Mouse (Mus musculus): ENCODE measurements around the gene Gen1. TPM values are rescaled to one million over a fixed set of nuclear protein-coding genes. Genes with fewer than 3 reads are reported as not detected.
A peak's percentile ranks its signal among the peaks of the same experiment; 100 is the strongest.

Gene Gen1
- polyA plus RNA-seq, 1 experiment, result 0.19 TPM

- Histone ChIP-seq H3K27ac (ENCODE audit: insufficient read depth, low read depth, low read length) (no peak overlapping the region), H3K36me3 (ENCODE audit: control insufficient read depth, insufficient read depth, low read length) (peaks cover 10% of the 10 kb centered on the region; the same call in 1 of the 2 replicates), H3K4me1 (ENCODE audit: control insufficient read depth, insufficient read depth, low read length) (no peaks in the 10 kb centered on the region), H3K4me3 (ENCODE audit: insufficient read depth, low read depth, low read length) (no peak overlapping the region), H3K27me3 (replicated peaks; ENCODE audit: control insufficient read depth, insufficient read depth, low read length) (no peaks in the 10 kb centered on the region)
- TF ChIP-seq POLR2A (IDR thresholded peaks at IDR 0.05; ENCODE audit: low read depth, low read length) (no peak), CTCF (conservative IDR thresholded peaks at IDR 0.05; ENCODE audit: insufficient read depth, insufficient read length, low read depth, low read length) (no peak)
- DNase-seq, result no peak
- WGBS, result 98% methylated on average over 2 of the region's 2 CpGs
Measured at GRCm38 (mm10) chr12:11281584-11281983, 16.0 kb upstream of the Gen1 start.

GRCm38 (mm10) chr12:11279886-11280285 lies 14.3 kb upstream of the Gen1 start:
- no peak for TF ChIP-seq CTCF (conservative IDR thresholded peaks at IDR 0.05; ENCODE audit: insufficient read depth, insufficient read length, low read depth, low read length)
- no peak for TF ChIP-seq POLR2A (IDR thresholded peaks at IDR 0.05; ENCODE audit: low read depth, low read length)
- Histone ChIP-seq H3K4me3 (ENCODE audit: insufficient read depth, low read depth, low read length) (no peak overlapping the region), H3K4me1 (ENCODE audit: control insufficient read depth, insufficient read depth, low read length) (no peaks in the 10 kb centered on the region), H3K36me3 (ENCODE audit: control insufficient read depth, insufficient read depth, low read length) (peaks cover 7% of the 10 kb centered on the region; the same call in 1 of the 2 replicates), H3K27me3 (replicated peaks; ENCODE audit: control insufficient read depth, insufficient read depth, low read length) (no peaks in the 10 kb centered on the region), H3K27ac (ENCODE audit: insufficient read depth, low read depth, low read length) (no peak overlapping the region)
- no peak for DNase-seq
- WGBS, result 87% methylated on average over 3 of the region's 3 CpGs

DNA sequence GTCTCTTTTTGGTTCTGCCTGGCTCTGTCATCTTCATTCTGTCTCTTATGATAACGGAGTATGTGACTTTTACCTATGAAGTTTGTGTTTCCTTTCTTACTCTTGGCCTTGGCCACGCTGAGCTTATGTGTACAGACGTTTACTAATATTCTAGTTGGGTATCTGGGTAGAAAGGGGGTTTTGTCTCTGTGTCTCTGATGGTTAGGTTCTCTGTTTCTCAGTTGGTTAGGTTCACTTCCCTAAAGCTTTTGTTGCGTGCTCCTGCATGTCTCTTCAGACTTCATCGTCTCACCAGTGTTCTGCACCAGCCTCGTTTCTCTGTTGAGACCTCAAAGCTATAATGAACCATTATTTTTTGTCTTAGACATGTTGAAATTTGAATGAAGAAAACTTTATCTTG lies 11.6 kb upstream of the Gen1 start:
- DNase-seq, result no peak
- Histone ChIP-seq H3K4me1 (ENCODE audit: control insufficient read depth, insufficient read depth, low read length) (no peaks in the 10 kb centered on the region), H3K27ac (ENCODE audit: insufficient read depth, low read depth, low read length) (no peak overlapping the region), H3K4me3 (ENCODE audit: insufficient read depth, low read depth, low read length) (no peak overlapping the region), H3K27me3 (replicated peaks; ENCODE audit: control insufficient read depth, insufficient read depth, low read length) (no peaks in the 10 kb centered on the region), H3K36me3 (ENCODE audit: control insufficient read depth, insufficient read depth, low read length) (peaks cover 2% of the 10 kb centered on the region; the same call in 1 of the 2 replicates)
- WGBS, result 91% methylated on average over 6 of the region's 6 CpGs
- TF ChIP-seq CTCF (conservative IDR thresholded peaks at IDR 0.05; ENCODE audit: insufficient read depth, insufficient read length, low read depth, low read length), result no peak
- TF ChIP-seq POLR2A (IDR thresholded peaks at IDR 0.05; ENCODE audit: low read depth, low read length), result no peak

GRCm38 (mm10) chr12:11276632-11277031 lies 11.0 kb upstream of the Gen1 start:
- no peak for DNase-seq
- Histone ChIP-seq H3K4me1 (ENCODE audit: control insufficient read depth, insufficient read depth, low read length) (no peaks in the 10 kb centered on the region), H3K4me3 (ENCODE audit: insufficient read depth, low read depth, low read length) (no peak overlapping the region), H3K36me3 (ENCODE audit: control insufficient read depth, insufficient read depth, low read length) (peaks cover 3% of the 10 kb centered on the region; the same call in 1 of the 2 replicates), H3K27me3 (replicated peaks; ENCODE audit: control insufficient read depth, insufficient read depth, low read length) (no peaks in the 10 kb centered on the region), H3K27ac (ENCODE audit: insufficient read depth, low read depth, low read length) (no peak overlapping the region)
- whole genome bisulfite sequencing, result 100% methylated on average over 2 of the region's 2 CpGs
- no peak for TF ChIP-seq POLR2A (IDR thresholded peaks at IDR 0.05; ENCODE audit: low read depth, low read length)
- TF ChIP-seq CTCF (conservative IDR thresholded peaks at IDR 0.05; ENCODE audit: insufficient read depth, insufficient read length, low read depth, low read length), result no peak

DNA sequence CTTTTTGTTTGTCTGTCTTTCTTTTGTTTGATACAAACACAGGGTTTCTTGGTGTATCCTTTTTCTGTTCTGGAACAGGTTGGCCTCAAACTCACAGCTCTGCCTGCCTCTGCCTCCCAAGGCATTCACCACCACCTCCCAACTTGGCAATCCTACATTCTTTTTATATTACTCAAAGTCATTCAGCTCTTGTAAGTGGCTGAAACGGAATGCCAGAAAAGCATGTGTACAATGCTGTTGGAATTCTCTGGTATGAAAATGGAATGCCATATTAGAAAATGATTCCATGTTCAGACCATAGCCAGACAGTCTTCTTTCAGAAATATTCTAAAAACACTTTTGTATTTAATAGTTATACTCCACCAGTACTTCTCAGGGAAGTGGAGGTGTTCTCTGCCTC lies 7.6 kb upstream of the Gen1 start:
- no peak overlapping the region for H3K4me3 ChIP-seq (ENCODE audit: insufficient read depth, low read depth, low read length)
- H3K36me3 ChIP-seq (ENCODE audit: control insufficient read depth, insufficient read depth, low read length), result peaks cover 1% of the 10 kb centered on the region; the same call in 1 of the 2 replicates
- H3K4me1 ChIP-seq (ENCODE audit: control insufficient read depth, insufficient read depth, low read length), result peaks cover 3% of the 10 kb centered on the region
- no peak for DNase-seq
- WGBS, result 65% methylated on average over 1 of the region's 1 CpGs
- no peak overlapping the region for H3K27ac ChIP-seq (ENCODE audit: insufficient read depth, low read depth, low read length)
- H3K27me3 ChIP-seq (replicated peaks; ENCODE audit: control insufficient read depth, insufficient read depth, low read length), result no peaks in the 10 kb centered on the region
- no peak for TF ChIP-seq POLR2A (IDR thresholded peaks at IDR 0.05; ENCODE audit: low read depth, low read length)
- TF ChIP-seq CTCF (conservative IDR thresholded peaks at IDR 0.05; ENCODE audit: insufficient read depth, insufficient read length, low read depth, low read length), result no peak

DNA sequence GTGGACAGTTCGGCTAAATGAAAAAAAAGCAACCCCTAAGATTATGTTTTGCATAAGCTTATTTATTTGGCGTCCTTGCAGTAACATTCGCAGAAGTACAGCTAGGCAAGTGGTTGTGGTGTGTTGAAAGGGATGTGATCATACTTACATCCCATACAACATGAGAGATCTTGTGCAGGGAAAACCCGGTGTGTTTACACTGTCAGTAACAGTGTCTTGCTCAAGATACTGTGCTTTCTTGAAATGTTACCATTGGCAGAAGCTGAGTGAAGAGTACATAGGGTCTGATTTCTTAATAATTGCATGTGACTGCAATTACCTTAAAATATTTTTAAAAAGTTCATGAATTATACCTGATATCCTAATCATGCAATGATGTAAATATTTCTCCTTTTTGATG lies 7.0 kb upstream of the Gen1 start:
- TF ChIP-seq CTCF (conservative IDR thresholded peaks at IDR 0.05; ENCODE audit: insufficient read depth, insufficient read length, low read depth, low read length), result no peak
- no peak for TF ChIP-seq POLR2A (IDR thresholded peaks at IDR 0.05; ENCODE audit: low read depth, low read length)
- peaks cover 1% of the 10 kb centered on the region; the same call in 1 of the 2 replicates for H3K36me3 ChIP-seq (ENCODE audit: control insufficient read depth, insufficient read depth, low read length)
- DNase-seq, result no peak
- no peaks in the 10 kb centered on the region for H3K27me3 ChIP-seq (replicated peaks; ENCODE audit: control insufficient read depth, insufficient read depth, low read length)
- H3K4me1 ChIP-seq (ENCODE audit: control insufficient read depth, insufficient read depth, low read length), result peaks cover 3% of the 10 kb centered on the region
- 91% methylated on average over 4 of the region's 4 CpGs for WGBS
- no peak overlapping the region for H3K27ac ChIP-seq (ENCODE audit: insufficient read depth, low read depth, low read length)
- H3K4me3 ChIP-seq (ENCODE audit: insufficient read depth, low read depth, low read length), result no peak overlapping the region

DNA sequence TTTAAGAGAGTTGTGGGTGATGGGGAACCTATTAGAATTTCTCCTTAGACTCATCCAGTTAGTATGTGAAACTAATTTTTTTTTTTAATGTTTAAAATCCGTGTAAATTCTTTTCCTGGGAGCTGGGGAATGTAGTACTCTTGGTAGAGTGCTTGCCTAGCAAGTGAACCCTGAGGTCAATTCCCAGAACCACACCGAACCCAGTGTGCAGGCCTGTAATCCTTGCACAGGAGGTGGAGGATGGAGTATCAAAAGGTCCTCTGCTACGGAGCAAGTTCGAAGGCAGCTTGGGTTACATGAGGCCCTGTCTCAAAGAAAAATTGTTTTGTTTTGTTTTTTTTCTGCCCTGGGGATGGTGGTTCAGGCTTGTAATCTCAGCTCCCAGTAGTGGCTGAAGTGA lies 1.4 kb upstream of the Gen1 start:
- Histone ChIP-seq H3K36me3 (ENCODE audit: control insufficient read depth, insufficient read depth, low read length) (peaks cover 1% of the 10 kb centered on the region; the same call in 1 of the 2 replicates), H3K4me3 (ENCODE audit: insufficient read depth, low read depth, low read length) (peak overlapping the region; percentile 89; the same call in 1 of the 2 replicates), H3K27me3 (replicated peaks; ENCODE audit: control insufficient read depth, insufficient read depth, low read length) (no peaks in the 10 kb centered on the region), H3K4me1 (ENCODE audit: control insufficient read depth, insufficient read depth, low read length) (peaks cover 9% of the 10 kb centered on the region), H3K27ac (ENCODE audit: insufficient read depth, low read depth, low read length) (peak overlapping the region; percentile 84; the same call in 1 of the 2 replicates)
- peak; percentile 19 for DNase-seq
- WGBS, result 6% methylated on average over 4 of the region's 4 CpGs
- no peak for TF ChIP-seq CTCF (conservative IDR thresholded peaks at IDR 0.05; ENCODE audit: insufficient read depth, insufficient read length, low read depth, low read length)
- no peak for TF ChIP-seq POLR2A (IDR thresholded peaks at IDR 0.05; ENCODE audit: low read depth, low read length)

Measured in kidney, adult 2 months (tissue).